ENCODE assay signal across 8 mouse cellular contexts in the genomic region with DNA sequence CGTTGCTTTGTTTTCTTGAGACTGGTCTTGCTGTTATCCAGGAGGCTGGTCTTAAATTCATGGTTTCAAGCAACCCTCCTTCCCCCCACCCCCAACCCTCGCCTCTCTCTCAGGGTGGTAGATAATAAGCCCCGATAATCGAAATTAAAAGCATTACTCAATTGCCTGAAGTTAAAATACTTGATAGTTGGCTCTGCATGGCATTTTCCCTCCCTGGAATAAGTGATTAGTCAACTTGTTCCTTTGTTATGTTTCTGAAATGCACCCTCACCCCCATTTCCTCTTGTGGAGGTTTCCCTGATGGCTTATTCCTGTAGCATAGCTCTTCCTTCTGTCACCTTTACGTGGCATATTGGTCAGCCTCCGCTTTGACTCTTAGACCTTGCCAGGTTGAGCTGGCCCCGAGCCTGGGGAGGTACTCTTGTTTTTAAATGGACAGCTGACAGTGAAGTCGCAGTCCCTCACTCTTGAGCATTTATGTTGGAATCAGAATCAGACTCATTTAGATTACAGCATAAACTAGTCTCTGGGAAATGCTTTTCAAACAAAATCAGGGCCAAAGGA. TPM values are rescaled to one million over a fixed set of nuclear protein-coding genes. Genes with fewer than 3 reads are reported as not detected.
DNase-seq lines count a peak whose midpoint lies in the region; ATAC-seq and TF ChIP-seq lines count a peak whose summit lies in the region.

No protein-coding gene starts in this region.

- no peak for TF ChIP-seq CTCF in lung, adult 2 months (IDR thresholded peaks at IDR 0.05; ENCODE audit: insufficient read depth, low read length)

- peaks cover 18% of the 10 kb centered on the region for H3K4me1 ChIP-seq in lung, adult 2 months (ENCODE audit: control insufficient read depth, insufficient read depth, low read length)
- H3K4me1 ChIP-seq in embryonic facial prominence, embryonic 10.5 days: peaks cover 41% of the 10 kb centered on the region
- H3K4me1 ChIP-seq in intestine, embryonic 16.5 days (ENCODE audit: control insufficient read depth, insufficient read depth, low read length): peaks cover 40% of the 10 kb centered on the region
- H3K4me1 ChIP-seq in neural tube, embryonic 15.5 days: peaks cover 41% of the 10 kb centered on the region

- H3K9ac ChIP-seq in intestine, embryonic 16.5 days (ENCODE audit: low read depth, low read length): peak overlapping the region; percentile 97; the same call in 1 of the 2 replicates
- H3K9ac ChIP-seq in neural tube, embryonic 15.5 days (replicated peaks): peak overlapping the region; percentile 98

- DNase-seq in lung, adult 2 months: no peak
- no peak for DNase-seq in lung, postnatal 14 days
- no peak for DNase-seq in embryonic facial prominence, embryonic 10.5 days (ENCODE audit: low spot score)
- no peak for DNase-seq in ovary, postnatal 14 days (ENCODE audit: low spot score)
- DNase-seq in left cerebral cortex, adult 18-20 months (ENCODE audit: low spot score in 2 of 2): no peak
- DNase-seq in gastrocnemius, adult 8-10 months (ENCODE audit: low spot score in 2 of 2): no peak

- 7% methylated on average over 8 of the region's 8 CpGs for WGBS in lung, adult 2 months
- 75% methylated on average over 8 of the region's 8 CpGs for WGBS in embryonic facial prominence, embryonic 10.5 days
- 52% methylated on average over 8 of the region's 8 CpGs for WGBS in intestine, embryonic 16.5 days
- WGBS in neural tube, embryonic 15.5 days: 59% methylated on average over 8 of the region's 8 CpGs

- no peak for TF ChIP-seq POLR2A in lung, adult 2 months (IDR thresholded peaks at IDR 0.05; ENCODE audit: borderline replicate concordance, extremely low read depth, low read depth, low read length)

- no peaks in the 10 kb centered on the region for H3K9me3 ChIP-seq in embryonic facial prominence, embryonic 10.5 days
- no peaks in the 10 kb centered on the region for H3K9me3 ChIP-seq in intestine, embryonic 16.5 days (ENCODE audit: control insufficient read depth, low read length)
- no peaks in the 10 kb centered on the region for H3K9me3 ChIP-seq in neural tube, embryonic 15.5 days (replicated peaks)

- H3K27me3 ChIP-seq in embryonic facial prominence, embryonic 10.5 days (replicated peaks; ENCODE audit: low read depth, poor library complexity, severe bottlenecking): no peaks in the 10 kb centered on the region
- no peaks in the 10 kb centered on the region for H3K27me3 ChIP-seq in intestine, embryonic 16.5 days (replicated peaks; ENCODE audit: control insufficient read depth, insufficient read depth, low read length)
- no peaks in the 10 kb centered on the region for H3K27me3 ChIP-seq in neural tube, embryonic 15.5 days (replicated peaks)

- peak overlapping the region; percentile 76 for H3K4me2 ChIP-seq in intestine, embryonic 16.5 days (ENCODE audit: low read depth, low read length)
- peak overlapping the region; percentile 79 for H3K4me2 ChIP-seq in neural tube, embryonic 15.5 days

- H3K4me3 ChIP-seq in lung, adult 2 months (replicated peaks; ENCODE audit: extremely low read depth, low read depth, low read length): peak overlapping the region; percentile 52
- H3K4me3 ChIP-seq in embryonic facial prominence, embryonic 10.5 days: peak overlapping the region; percentile 97; the same call in 1 of the 2 replicates
- peak overlapping the region; percentile 98 for H3K4me3 ChIP-seq in intestine, embryonic 16.5 days (ENCODE audit: low read length)
- H3K4me3 ChIP-seq in neural tube, embryonic 15.5 days (replicated peaks): peak overlapping the region; percentile 91

- peaks cover 4% of the 10 kb centered on the region; the same call in 1 of the 2 replicates for H3K36me3 ChIP-seq in embryonic facial prominence, embryonic 10.5 days (replicated peaks)
- H3K36me3 ChIP-seq in intestine, embryonic 16.5 days (ENCODE audit: control insufficient read depth, insufficient read depth, low read length): no peaks in the 10 kb centered on the region
- H3K36me3 ChIP-seq in neural tube, embryonic 15.5 days: no peaks in the 10 kb centered on the region

- ATAC-seq in intestine, embryonic 16.5 days: no peak
- no peak for ATAC-seq in neural tube, embryonic 15.5 days (ENCODE audit: low FRiP score)

- no peak overlapping the region for H3K27ac ChIP-seq in embryonic facial prominence, embryonic 10.5 days (replicated peaks)
- H3K27ac ChIP-seq in intestine, embryonic 16.5 days (ENCODE audit: low read length): no peak overlapping the region
- no peak overlapping the region for H3K27ac ChIP-seq in neural tube, embryonic 15.5 days (replicated peaks)

RNA-seq across cellular contexts. Expression of a gene that starts 2.4 kb away (rescaled TPM):
- polyA plus RNA-seq in lung, adult 2 months (2012; rRNA removed): 61.2 and 75.4 TPM in 2 replicates
- 18.6 and 20.8 TPM in 2 replicates for polyA plus RNA-seq in embryonic facial prominence, embryonic 10.5 days (2016; fragmentation: Nextera tagmentation; extraction: Ambion mirVana)
- 16.6 and 21.0 TPM in 2 replicates for polyA plus RNA-seq in intestine, embryonic 16.5 days (2015; fragmentation: Nextera tagmentation; extraction: Ambion mirVana)
- polyA plus RNA-seq in neural tube, embryonic 15.5 days (2015; fragmentation: Nextera tagmentation; extraction: Ambion mirVana): 19.3 and 19.4 TPM in 2 replicates
- total RNA-seq in left cerebral cortex, adult 18-20 months (2021): 10 to 100 TPM; 16.0 to 16.8 TPM
- 10 to 100 TPM; 62.2 to 81.0 (median 63.8) TPM for total RNA-seq in gastrocnemius, adult 8-10 months (2022)

RNA-seq across cellular contexts. Expression of a gene that starts 53.3 kb away (rescaled TPM):
- polyA plus RNA-seq in lung, adult 2 months (2012; rRNA removed): 9.4 and 11.9 TPM in 2 replicates
- polyA plus RNA-seq in embryonic facial prominence, embryonic 10.5 days (2016; fragmentation: Nextera tagmentation; extraction: Ambion mirVana): 41.7 and 42.8 TPM in 2 replicates
- polyA plus RNA-seq in intestine, embryonic 16.5 days (2015; fragmentation: Nextera tagmentation; extraction: Ambion mirVana): 12.8 and 13.0 TPM in 2 replicates
- polyA plus RNA-seq in neural tube, embryonic 15.5 days (2015; fragmentation: Nextera tagmentation; extraction: Ambion mirVana): 30.2 and 31.0 TPM in 2 replicates
- total RNA-seq in left cerebral cortex, adult 18-20 months (2021): 10 to 100 TPM; 66.3 to 70.1 TPM
- 1 to 10 TPM; 7.3 to 9.6 (median 7.9) TPM for total RNA-seq in gastrocnemius, adult 8-10 months (2022)
